Mouse (Mus musculus) G1E (cell line): ENCODE results near the gene Zfp202. TPM values are rescaled to one million over a fixed set of nuclear protein-coding genes. Genes with fewer than 3 reads are reported as not detected.
A peak's percentile ranks its signal among the peaks of the same experiment; 100 is the strongest.

ENCODE experiments used
- ATAC-seq: 2 replicates; pipeline ENCODE4 v1.8.0; 2016; ENCODE audit warnings: mild to moderate bottlenecking; ENCODE audit not compliant: insufficient number of reproducible peaks, poor library complexity, low FRiP score, severe bottlenecking; ENCODE audit errors: extremely low read depth
- DNase-seq: peaks from one replicate; pipeline ENCODE4 v3.0.0; 2012; ENCODE audit warnings: low spot score
- H3K27me3 ChIP-seq: 2 replicates; pipeline ENCODE4 v1.6.1; 2012; ENCODE audit warnings: mild to moderate bottlenecking, low read length, inconsistent platforms; ENCODE audit not compliant: insufficient read depth
- H3K36me3 ChIP-seq: replicated peaks from 2 replicates; pipeline ENCODE3; 2012; ENCODE audit warnings: mild to moderate bottlenecking, inconsistent platforms
- H3K4me1 ChIP-seq: 2 replicates; pipeline ENCODE4 v1.6.1; 2012; ENCODE audit warnings: low read depth, low read length, inconsistent platforms, mixed read lengths; ENCODE audit not compliant: insufficient read depth
- H3K4me3 ChIP-seq: 2 replicates; pipeline ENCODE4 v1.5.1; 2012; ENCODE audit warnings: low read depth, mild to moderate bottlenecking, inconsistent platforms, low read length, moderate library complexity, mixed read lengths
- H3K9me3 ChIP-seq: replicated peaks from 2 replicates; pipeline ENCODE4 v1.6.1; 2012; ENCODE audit warnings: inconsistent platforms
- CTCF ChIP-seq: IDR thresholded peaks from 2 replicates; pipeline ENCODE4 v1.5.1; 2012; ENCODE audit warnings: low read depth, low read length, inconsistent platforms, mixed read lengths
- GATA1 ChIP-seq: IDR thresholded peaks from 2 replicates; pipeline ENCODE4 v1.6.1; 2012; ENCODE audit warnings: borderline replicate concordance, low read length, inconsistent platforms, mixed read lengths
- GATA2 ChIP-seq: IDR thresholded peaks from 2 replicates; pipeline ENCODE4 v1.6.1; 2012; ENCODE audit warnings: low read depth, low read length, inconsistent platforms, borderline replicate concordance
- POLR2AphosphoS5 ChIP-seq: IDR thresholded peaks from 2 replicates; pipeline ENCODE4 v1.6.1; 2012; ENCODE audit warnings: low read depth, low read length, inconsistent platforms; ENCODE audit not compliant: insufficient replicate concordance
- TAL1 ChIP-seq: conservative IDR thresholded peaks from 2 replicates; pipeline ENCODE4 v1.6.1; 2012; ENCODE audit warnings: low read depth, low read length, inconsistent platforms, mixed read lengths
- polyA plus RNA-seq: library from polyadenylated mRNA; stranded (reverse); fragments of >175 nt; gene quantifications from 2 replicates; pipeline ENCODE4 v1.2.3, GENCODE M21; 2012
- total RNA-seq, 2 experiments: library from RNA; stranded (forward) in 1 of 2; stranded (reverse) in 1 of 2; fragments of 200-1000 nt in 1 of 2; fragments of >200 nt in 1 of 2; fragmentation: Nextera tagmentation in 1 of 2; gene quantifications; 2 replicates each; pipeline ENCODE4 v1.2.3; 2014 to 2017

Gene Zfp202
- total and polyA plus RNA-seq, 3 experiments: 0.67 to 1.9 (median 1.7) TPM

GRCm38 (mm10) chr9:40191086-40191876 lies 835 bp upstream of the Zfp202 start:
- DNase-seq: no peak
- no peak for ATAC-seq

GRCm38 (mm10) chr9:40195981-40196380 lies 3.9 kb downstream of the Zfp202 start:
- no peak for DNase-seq
- peaks cover 2% of the 10 kb centered on the region for H3K36me3 ChIP-seq
- H3K4me1 ChIP-seq: peaks cover 14% of the 10 kb centered on the region
- no peak overlapping the region for H3K4me3 ChIP-seq
- peaks cover 12% of the 10 kb centered on the region for H3K9me3 ChIP-seq
- ATAC-seq: no peak
- H3K27me3 ChIP-seq: no peaks in the 10 kb centered on the region
- TF ChIP-seq GATA2 (no peak), TAL1 (no peak), CTCF (no peak), POLR2AphosphoS5 (no peak), GATA1 (no peak)

More at GRCm38 (mm10) chr9:40191086-40191876, 835 bp upstream of the Zfp202 start:
- no peak for TF ChIP-seq CTCF
- no peak for TF ChIP-seq TAL1
- TF ChIP-seq GATA1: no peak
- TF ChIP-seq GATA2: no peak
- TF ChIP-seq POLR2AphosphoS5: no peak
- H3K4me3 ChIP-seq: peak overlapping the region; percentile 74; the same call in 1 of the 2 replicates
- H3K36me3 ChIP-seq: no peaks in the 10 kb centered on the region
- H3K4me1 ChIP-seq: peaks cover 14% of the 10 kb centered on the region
- peaks cover 12% of the 10 kb centered on the region for H3K9me3 ChIP-seq
- no peaks in the 10 kb centered on the region for H3K27me3 ChIP-seq

DNA sequence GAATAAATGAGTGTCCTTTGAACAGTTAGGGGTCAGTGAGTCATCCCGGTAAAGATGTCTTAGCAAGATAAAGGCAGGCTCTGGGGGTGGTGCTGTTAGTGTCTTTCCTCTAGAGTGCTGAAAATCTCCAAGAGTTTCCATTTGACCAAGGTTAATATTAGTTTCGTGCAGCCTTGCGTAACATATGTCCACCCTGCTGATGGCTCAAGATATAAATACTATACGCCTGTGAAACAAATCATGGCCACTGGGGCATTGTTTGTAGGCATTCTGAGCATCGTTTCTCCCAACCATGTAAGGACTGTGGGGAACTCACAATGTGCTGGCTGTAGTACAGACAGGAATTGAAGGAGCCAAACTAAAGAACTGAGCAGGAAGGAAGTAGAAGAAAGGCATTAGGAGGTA lies 14.4 kb downstream of the Zfp202 start:
- peaks cover 28% of the 10 kb centered on the region for H3K36me3 ChIP-seq
- H3K9me3 ChIP-seq: peaks cover 7% of the 10 kb centered on the region; the same call in 1 of the 2 replicates
- TF ChIP-seq GATA1 (no peak), GATA2 (no peak), TAL1 (no peak), CTCF (no peak), POLR2AphosphoS5 (no peak)
- no peak; the same call in 1 of the 2 replicates for ATAC-seq
- no peak for DNase-seq
- no peak overlapping the region for H3K4me3 ChIP-seq
- H3K4me1 ChIP-seq: no peaks in the 10 kb centered on the region
- H3K27me3 ChIP-seq: no peaks in the 10 kb centered on the region

GRCm38 (mm10) chr9:40210744-40211143 lies 18.6 kb downstream of the Zfp202 start:
- Histone ChIP-seq H3K36me3 (peaks cover 37% of the 10 kb centered on the region), H3K4me3 (no peak overlapping the region), H3K9me3 (peaks cover 7% of the 10 kb centered on the region; the same call in 1 of the 2 replicates), H3K4me1 (no peaks in the 10 kb centered on the region), H3K27me3 (no peaks in the 10 kb centered on the region)
- ATAC-seq (no peak), DNase-seq (no peak)
- no peak for TF ChIP-seq CTCF
- TF ChIP-seq GATA2: no peak
- TF ChIP-seq POLR2AphosphoS5: no peak
- TF ChIP-seq GATA1: no peak
- no peak for TF ChIP-seq TAL1

DNA sequence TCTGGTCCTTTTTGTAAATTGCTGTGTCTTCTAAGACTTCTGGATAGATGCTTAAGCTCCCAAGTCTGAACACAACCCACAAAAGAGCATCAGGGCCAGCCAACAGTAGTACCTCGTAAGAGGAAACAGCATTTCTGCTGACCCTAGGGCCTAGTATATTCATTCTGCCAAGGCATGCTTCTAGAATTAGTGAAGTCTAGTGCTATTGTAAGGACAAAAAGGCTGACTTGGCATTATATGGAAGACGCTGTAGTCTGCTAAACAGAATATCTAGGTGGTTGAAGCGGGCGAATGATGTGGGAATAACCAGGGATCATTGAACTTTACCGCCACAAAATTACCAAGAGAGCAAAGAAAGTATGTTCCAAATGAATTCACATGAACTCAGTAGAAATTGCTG lies 21.9 kb downstream of the Zfp202 start:
- no peak for TF ChIP-seq CTCF
- TF ChIP-seq POLR2AphosphoS5: no peak
- TF ChIP-seq GATA1: no peak
- no peak for TF ChIP-seq TAL1
- no peak for TF ChIP-seq GATA2
- Histone ChIP-seq H3K36me3 (peaks cover 21% of the 10 kb centered on the region), H3K27me3 (no peaks in the 10 kb centered on the region), H3K9me3 (peaks cover 7% of the 10 kb centered on the region; the same call in 1 of the 2 replicates), H3K4me1 (no peaks in the 10 kb centered on the region), H3K4me3 (no peak overlapping the region)
- DNase-seq: no peak
- ATAC-seq: no peak

- H3K9me3 ChIP-seq: no peaks in the 10 kb centered on the region
- ATAC-seq (no peak), DNase-seq (no peak)
- peaks cover 8% of the 10 kb centered on the region for H3K36me3 ChIP-seq
- TF ChIP-seq GATA2 (no peak), CTCF (no peak), GATA1 (no peak), POLR2AphosphoS5 (no peak), TAL1 (no peak)
- no peak overlapping the region for H3K4me3 ChIP-seq
- H3K27me3 ChIP-seq: no peaks in the 10 kb centered on the region
- no peaks in the 10 kb centered on the region for H3K4me1 ChIP-seq
Observed at GRCm38 (mm10) chr9:40216651-40217050, 24.5 kb downstream of the Zfp202 start.
